Mouse (Mus musculus): ENCODE results near the gene Aif1l.

The Aif1l gene

DNA sequence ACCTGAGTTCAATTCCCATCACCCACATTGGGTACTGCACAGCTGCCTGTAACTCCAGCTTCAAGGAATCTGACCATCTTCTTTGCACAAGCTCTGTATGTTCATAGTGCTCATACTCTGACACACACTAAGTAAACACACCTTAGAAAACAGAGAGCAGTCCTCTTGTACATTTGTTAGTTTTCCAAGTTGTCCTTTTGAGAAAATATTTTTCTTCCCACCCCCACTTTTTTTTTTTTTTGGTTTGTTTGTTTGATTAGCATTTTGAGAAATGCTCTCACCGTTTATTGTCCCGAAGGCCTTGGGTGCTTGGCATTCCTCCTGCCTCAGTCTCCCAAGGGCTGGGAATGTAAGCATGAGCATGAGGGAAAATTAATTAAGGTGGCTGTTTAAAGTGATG is 58.4 kb downstream of the Aif1l start:
- in situ Hi-C loops (cut with MboI, MseI) = no loop called here

DNA sequence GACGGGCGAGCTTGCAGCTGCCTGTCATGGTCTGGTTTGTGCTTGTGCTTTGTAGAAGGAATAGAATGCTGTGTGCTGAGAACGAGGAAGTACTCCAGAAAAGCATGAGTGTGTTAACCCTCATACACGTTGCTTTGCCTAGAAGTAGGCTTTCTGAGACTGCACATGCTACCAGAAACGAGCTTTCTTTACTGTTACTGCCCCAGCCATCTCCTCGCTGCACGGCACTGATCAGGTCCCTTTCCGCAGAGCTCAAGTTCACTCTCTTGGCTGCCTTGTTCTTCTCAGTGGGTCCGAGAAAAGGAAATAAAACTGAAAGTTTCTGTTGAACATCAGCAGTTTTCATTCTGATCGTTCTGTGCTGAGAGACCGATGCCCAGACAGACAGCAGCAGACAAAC is 58.8 kb downstream of the Aif1l start:
- in situ Hi-C loops (cut with MboI, MseI) = no loop called here

GRCm38 (mm10) chr2:32019704-32020103 is 69.8 kb downstream of the Aif1l start:
- in situ Hi-C loops (cut with MboI, MseI) = loop anchor here (5.0 kb wide), 1 partner anchor 37 kb away; no protein-coding TSS in a partner anchor

DNA sequence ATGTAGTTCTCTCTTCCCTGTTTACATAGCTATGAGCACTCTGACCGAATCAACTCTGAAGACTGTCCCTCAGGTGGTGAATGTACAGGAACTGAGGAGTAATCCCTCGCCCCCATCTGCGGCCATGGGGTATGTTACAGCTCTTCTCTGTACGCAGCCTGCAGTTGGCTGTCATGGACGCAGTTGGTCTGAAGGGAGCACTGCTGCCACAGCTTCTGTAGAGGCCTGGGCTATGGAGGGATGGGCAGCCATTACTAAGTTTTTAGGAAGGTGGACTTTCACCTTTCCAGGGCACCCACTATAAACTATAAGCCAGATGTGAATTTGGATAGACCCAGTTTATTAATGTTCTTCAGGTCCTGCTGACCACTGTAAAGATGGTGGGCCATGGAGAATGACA is 70.3 kb downstream of the Aif1l start:
- in situ Hi-C loops (cut with MboI, MseI) = no loop called here
